Mouse (Mus musculus): ENCODE results near the gene Tenm3. TPM values are rescaled to one million over a fixed set of nuclear protein-coding genes. Genes with fewer than 3 reads are reported as not detected.

Gene Tenm3
- 1 to 10 TPM in 1 of 2 experiments, under 1 TPM in 1; 0.27 to 6.7 TPM for polyA plus RNA-seq (2012; fragmentation: generic; extraction: Trizol)

GRCm38 (mm10) chr8:48843931-48844285 lies at the start of gene Tenm3:
Tenm3 (minus strand) TSS chr8:48843951.

Data from C3H10T1/2 (cell line).